Mouse (Mus musculus) frontal cortex, adult 2 months (tissue): ENCODE results near the gene Itgad. TPM values are rescaled to one million over a fixed set of nuclear protein-coding genes. Genes with fewer than 3 reads are reported as not detected.
"Not testable (repeated sequence)": the region's sequence is repeated elsewhere in the genome, so short reads cannot be mapped to it uniquely, and the experiment has no call there.

Experiments
- DNase-seq, 2 experiments: peaks; one replicate each; pipeline ENCODE4 v3.0.0; 2022; ENCODE audit warnings: low spot score in 1 of 2; ENCODE audit errors: extremely low spot score in 1 of 2
- polyA plus RNA-seq: library from polyadenylated mRNA; depleted of rRNA; stranded (reverse); fragments of >200 nt; gene quantifications from 2 replicates; pipeline ENCODE4 v1.2.3, GENCODE M21; 2012; rRNA removed

Itgad gene
- 0.06 and 0.19 TPM in 2 replicates for polyA plus RNA-seq

DNA sequence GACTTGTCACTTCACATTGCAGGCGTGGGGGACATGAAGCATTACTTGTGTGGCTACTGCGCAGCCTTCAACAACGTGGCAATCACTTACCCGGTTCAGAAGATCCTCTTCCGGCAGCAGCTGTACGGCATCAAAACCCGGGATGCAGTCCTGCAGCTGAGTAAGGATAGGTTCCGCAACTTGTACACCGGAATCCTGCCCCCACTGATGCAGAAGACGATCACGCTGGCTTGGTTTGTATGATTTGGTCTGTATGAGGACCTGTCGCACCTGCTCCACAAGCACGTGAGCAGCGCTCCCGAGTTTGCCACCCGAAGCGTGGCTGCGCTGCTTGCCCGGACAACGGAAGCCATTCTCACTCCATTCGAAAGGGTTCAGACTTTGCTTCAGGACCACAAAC lies at the start of gene Itgad:
Gene Itgad (plus strand): TSS at position 301 of the 400 bp plus-strand sequence.
- DNase-seq: no peak

DNA sequence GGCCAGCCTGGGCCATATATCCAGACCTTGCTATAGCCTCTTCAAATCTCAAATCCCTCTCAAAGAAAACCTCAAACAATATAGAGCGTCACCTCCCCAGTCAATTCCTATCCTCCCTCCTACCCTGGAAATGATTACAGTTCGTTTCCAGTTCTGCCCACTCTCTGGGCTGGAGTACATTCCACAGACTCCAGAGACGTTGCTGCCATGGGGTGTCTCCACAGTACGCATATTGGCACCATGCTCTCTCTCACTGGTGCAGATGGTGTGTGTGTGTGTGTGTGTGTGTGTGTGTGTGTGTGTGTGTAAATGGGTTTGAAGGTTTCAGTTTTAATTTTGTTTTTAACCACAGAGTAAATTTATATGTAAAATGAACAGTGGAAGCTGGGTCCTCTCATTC lies 48.9 kb upstream of the Itgad start:
- peak; percentile 3 to 32 for DNase-seq

DNA sequence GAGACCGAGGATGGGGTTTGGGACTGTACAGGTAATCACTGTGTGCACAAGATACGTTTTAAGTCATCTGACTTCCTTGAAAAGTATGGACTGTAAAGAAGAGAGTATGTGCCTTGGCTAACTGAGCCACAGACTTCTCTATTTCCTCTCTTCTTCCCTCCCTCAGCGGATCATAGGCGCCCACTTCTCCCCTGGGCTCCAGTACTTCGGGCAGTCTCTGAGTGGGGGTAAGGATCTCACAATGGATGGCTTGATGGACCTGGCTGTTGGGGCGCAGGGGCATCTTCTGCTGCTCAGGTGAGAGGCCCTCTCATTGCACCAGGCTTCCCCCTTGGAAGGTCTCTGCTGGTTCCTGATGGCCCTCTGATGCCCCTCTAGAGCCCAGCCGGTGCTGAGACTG lies 46.7 kb upstream of the Itgad start:
- DNase-seq: no peak

DNA sequence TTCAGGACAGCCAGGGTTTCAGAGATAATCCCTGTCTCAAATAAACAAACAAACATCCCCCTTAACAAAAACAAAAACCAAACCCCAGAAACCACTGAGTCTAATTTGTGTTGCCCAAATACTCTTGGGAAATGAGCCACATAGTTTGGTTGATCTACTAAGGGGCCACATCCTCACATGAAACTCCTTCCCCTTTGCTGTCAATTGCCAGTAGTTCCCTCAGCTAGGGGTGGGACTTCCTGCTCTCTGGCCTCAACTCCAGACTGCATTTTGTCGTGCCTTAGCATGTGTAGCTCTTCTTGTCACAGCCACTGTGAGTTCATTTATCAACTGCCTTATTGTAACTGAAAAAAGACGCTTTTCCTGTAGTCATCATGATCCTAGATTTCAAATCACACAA lies 43.9 kb upstream of the Itgad start:
- no peak for DNase-seq

DNA sequence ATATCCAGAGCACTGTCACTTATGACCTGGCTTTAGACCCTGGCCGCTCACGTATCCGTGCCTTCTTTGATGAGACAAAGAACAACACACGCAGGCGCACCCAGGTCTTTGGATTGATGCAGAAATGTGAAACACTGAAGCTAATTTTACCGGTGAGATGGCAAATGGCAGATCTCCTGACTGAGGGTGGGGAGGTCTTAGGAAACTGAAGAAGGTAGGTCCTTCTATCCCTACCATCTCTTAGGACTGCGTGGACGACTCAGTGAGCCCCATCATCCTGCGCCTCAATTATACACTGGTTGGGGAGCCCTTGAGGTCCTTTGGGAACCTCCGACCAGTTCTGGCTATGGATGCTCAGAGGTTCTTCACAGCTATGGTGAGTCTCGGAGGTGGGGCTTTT lies 42.0 kb upstream of the Itgad start:
- no peak for DNase-seq

DNA sequence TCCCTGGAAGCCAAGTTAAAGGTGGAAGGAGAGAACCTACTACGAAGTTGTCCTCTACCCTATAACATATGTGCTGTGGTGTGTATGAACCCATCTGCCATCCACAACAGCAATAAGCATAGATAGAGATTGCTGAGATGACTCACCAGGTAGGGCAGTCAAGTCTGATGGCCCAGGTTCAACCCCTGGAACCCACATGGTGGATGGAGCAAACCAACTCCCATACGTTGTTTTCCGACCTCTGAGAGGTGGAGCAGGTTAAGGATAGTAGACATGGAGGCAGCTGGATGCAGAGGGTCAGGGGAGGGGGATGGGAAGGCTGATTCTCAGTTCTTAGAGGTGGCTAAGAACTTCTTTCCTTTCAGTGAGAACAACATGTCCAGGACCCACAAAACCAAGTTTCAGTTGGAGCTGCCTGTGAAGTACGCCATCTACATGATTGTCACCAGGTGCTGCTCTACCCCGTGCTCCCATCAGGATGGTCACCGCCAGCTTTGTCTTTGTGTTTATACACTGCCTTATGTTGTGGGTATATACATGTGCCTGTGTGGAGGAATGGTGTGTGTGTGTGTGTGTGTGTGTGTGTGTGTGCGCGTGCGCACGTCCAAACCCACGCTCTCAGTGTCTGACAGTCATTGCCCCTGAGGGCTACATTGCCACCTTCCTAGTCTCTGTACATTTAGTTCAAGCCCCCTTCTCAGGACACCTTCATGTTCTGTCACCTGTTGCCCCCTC lies 39.6 kb upstream of the Itgad start:
- DNase-seq: no peak

DNA sequence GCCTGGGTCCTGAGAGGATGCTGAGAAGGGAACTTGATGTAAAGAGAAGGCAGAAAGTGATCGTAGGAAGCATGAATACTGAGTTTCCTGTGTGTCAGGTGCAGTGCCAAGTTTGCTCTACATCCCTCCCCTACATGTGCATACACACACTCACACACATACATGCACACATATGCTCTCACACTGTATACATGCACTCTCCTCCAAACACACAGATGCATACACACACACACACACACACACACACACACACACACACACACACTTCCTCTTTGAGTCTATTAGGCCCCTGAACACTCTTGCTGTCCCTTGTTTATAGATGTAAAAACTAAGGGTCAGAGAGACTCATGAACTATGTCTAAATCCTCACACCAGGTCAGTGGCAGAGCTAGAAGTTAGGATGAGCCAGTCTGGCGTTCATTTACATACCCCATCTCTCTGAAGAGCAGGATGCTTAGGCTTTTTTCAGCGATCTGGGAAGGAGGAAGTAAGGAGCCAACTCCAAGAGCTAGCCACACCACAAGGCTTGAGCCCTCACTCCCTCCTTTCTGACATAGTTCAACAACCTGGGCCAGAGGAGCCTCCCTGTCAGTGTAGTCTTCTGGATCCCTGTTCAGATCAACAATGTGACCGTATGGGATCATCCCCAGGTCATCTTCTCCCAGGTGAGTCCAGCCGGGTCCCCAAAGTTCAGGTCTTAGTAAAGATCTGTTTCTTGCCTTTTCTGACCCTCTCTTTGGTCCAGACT lies 38.8 kb upstream of the Itgad start:
- no peak for DNase-seq

DNA sequence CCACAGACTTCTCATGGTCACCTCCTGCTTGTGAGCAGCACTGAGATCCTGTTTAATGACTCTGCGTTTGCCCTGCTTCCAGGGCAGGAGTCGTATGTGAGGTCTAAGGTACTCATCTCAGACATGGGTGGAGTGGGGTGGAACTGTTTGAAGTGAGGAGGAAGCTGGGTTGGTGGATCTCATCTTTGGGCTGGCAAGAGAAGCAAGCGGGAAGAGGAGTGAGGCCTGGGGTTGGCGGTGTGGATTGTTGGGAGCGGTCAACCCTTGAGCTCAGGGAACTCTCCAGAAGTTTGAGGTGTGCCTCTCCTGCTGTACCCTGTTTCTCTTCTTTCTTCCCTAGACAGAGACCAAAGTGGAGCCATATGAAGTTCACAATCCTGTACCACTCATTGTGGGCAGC lies 37.8 kb upstream of the Itgad start:
- no peak for DNase-seq

DNA sequence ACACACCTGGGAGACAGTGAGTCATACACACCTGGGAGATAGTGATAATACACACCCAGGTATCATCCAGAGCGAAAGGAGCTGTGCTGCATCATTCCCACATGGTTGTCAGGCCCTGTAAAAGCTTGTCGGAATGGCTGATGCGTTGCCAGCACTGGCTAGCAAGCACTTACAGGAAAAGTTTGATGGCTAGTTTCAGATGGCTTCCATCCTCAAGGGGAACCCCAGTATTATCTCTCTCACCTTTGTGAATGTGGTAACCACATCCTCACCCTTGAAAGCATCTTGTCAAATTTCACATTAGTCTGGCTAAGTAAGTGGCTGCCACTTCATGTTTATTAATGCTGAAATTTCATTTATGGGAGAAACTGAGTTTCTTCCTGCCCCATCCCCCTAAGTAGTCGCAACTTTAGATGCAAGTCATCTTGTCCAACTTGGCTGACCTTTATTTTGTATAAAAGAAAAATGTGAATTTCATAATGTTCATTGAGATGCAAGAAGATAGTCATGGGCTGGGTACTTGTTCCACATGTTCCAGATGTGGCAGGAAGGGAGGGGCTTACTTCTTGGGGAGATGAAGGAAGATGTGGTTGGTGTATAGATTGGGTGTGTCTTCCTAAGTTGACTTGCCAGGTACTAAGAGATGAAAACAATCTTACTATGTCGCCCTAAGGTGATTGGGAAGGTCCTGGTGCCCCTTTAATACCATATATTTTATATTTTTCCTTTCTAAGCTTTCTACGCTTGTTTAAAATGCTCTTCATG lies 34.3 kb upstream of the Itgad start:
- DNase-seq: no peak

DNA sequence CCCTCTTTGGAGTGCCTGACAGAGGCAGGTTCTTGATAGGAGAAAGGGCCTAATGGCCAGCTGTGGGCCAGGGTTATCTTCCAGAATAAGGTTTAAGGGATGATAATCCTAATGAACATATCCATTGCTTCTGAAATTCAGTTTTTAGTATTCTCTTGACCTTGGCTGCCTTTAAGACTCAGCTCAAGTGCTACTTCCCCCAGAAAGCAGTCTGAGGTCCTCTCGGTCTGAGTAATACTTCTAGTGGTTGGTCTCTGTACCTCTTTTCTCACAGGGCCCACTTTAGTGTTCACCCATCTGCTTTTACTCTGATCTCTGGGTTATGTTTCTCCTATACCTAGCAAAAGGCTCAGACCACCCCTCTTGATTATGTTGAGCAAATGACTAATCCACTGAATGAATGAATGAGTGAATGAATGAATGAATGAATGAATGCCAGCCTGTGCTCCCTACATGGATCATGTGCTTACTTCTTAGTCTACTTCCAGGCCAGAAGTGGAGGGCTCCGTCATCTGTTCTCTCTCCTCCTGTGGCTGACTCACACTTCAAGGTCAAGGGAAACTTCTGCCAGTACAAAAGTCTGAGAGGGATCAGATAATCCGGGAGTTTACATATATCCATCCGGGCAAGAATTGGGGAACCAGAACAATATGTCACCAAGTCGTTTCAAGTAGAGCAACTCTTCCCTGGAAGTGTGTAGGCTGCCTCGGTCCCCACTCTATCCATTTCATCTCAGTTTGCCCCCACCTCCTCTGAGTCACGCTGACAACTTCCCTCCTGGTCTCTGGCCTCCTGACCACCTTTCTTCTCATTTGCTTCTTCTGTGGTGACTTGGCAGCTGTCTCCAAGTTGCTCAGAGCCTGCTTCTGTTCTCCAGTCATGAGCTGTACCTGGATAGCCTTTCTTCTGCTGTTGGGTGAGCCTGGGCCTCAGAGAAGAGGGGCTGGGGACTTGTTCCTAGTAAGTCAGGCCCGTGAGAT lies 25.1 kb upstream of the Itgad start, which contains the start of gene Itgax:
Gene Itgax (plus strand): TSS at position 807 of the 980 bp plus-strand sequence.
- no peak for DNase-seq

DNA sequence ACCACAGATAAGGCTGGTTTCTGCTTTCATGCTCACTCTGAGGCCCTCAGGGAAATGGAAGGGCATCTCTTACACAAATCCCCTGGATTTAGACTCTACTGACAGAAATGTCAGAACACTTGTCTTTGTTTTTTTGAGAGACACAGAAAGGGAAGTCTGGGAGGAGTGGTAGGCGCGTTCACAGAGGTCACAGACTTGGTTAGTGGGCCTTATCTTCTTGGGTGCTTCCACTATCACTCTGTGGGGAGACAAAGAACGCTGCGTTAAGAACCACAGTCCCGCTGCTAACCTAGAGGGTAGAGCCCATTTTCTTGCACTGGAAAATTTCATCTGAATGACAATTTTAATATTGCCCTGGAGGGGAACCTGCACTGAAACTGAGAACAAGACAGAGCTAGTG lies 22.0 kb upstream of the Itgad start:
- DNase-seq: no peak

DNA sequence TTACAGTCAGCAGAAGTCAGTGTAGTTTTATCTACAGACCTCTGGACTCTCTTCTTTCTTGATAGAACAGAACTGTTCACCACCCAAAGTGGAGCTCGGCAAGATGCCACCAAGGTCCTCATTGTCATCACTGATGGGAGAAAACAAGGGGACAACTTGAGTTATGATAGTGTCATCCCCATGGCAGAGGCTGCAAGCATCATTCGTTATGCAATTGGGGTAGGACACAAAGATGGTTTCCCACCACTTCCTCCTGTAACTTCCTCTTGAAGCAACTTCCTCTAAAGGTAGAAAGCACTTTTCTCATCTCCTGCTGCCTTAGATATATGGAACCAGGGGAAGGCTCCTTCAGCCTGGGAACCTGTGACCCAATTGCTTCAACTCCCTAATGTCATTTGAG lies 20.6 kb upstream of the Itgad start:
- no peak for DNase-seq

DNA sequence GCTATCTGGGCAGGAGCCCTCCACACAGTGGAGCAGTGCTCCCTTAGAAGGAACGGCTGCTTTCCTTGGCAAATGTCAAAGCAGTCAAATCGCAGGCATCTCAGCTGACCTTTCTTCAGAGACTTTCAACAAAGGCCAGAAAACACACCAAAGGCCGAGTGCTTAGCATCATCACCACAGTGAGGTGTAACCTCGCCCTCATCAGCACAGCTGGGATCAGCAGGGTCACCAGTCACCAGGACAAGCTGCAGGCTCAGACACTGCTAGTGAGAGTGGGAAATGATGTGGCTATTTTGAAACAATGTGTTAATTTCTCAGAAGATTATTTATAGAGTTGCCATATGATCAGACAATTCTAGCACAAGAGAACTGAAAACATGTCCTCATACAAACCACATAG lies 17.2 kb upstream of the Itgad start:
- DNase-seq: no peak

DNA sequence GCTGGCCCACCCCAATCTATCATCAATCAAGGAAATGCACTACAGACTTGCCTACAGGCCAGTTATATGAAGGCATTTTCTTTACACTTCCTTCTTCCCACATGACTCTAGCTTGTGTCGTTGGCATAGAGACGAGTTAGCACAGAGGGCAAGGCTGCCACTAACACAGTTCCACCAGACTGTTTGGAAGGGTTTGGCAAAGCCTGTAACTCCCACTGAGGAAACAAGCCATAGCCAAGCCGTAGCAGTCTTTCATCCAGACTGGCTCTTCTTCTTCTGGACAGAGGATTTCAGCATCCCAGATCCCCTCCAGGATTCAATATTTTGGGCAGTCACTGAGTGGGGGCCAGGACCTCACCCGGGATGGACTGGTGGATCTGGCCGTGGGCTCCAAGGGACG lies 14.6 kb upstream of the Itgad start:
- DNase-seq: no peak

DNA sequence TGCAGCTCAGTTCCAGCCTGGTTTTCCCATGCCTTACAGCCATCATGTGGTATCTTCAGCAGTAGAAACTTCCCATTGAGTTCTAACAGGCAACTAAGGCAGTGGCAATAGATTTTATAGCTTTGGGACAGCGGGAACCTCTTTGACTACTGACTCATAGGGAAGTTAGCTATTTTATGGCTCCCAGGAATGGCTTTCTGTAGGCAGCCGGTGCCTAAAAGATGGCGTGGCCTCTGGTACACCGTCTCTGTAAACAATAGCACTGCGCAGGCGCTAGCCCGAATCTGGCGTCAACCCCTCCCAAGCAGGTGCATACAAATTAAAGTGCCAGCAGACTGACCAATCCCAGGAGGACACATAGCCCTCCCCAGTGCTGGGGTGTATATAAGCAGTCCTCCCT lies 3.2 kb upstream of the Itgad start:
- DNase-seq: no peak

DNA sequence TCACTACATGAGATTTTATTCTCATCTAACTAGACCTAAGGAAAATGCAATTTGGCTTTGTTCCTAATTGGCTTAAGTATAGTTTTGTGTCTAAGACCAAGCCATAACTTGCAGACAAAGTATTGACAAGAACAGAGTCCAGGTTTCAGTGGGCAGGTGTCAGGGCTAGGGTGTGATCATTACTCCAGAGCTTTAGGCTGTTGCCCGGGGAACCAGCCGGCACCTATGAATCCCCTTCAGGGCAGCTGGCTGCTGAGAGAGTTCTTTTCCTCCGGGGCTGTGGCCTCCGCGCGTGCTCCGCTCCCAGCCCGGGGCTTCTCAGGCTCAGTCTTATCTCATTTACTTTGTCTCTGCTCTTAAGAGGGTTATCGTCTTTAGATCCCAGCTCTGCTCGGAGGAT lies 748 bp downstream of the Itgad start:
- DNase-seq: no peak

DNA sequence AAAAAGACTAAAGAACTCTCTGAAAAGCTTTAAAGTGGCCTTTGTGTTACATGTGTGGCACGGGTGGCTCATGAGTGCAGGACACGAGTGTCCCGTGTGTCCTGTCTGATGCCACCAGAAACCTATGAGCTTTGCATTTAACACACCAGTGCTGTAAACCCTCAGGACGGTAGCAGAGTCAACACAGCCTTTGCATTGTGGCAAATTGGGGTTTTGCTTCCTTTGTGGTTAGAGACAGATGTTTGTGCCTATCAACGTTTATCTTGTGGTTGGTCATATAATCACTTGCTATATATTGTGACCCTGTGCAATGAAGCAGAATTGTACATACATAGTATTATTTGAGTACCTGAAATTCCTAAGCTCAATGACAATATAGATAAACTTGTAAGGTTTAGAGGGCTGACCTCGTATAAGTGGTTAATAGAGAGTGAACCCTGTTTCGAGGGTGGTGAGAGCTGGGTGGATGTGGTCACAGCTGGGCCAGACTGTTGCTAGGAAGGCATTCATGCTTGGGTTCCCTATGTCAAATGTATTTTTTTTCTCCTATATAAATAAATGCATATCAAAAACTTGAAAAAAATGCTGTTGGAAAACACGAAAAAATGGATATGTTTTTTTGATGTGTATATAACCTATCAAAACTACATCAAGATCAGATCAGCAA lies 4.6 kb downstream of the Itgad start:
- DNase-seq: not testable (repeated sequence)

DNA sequence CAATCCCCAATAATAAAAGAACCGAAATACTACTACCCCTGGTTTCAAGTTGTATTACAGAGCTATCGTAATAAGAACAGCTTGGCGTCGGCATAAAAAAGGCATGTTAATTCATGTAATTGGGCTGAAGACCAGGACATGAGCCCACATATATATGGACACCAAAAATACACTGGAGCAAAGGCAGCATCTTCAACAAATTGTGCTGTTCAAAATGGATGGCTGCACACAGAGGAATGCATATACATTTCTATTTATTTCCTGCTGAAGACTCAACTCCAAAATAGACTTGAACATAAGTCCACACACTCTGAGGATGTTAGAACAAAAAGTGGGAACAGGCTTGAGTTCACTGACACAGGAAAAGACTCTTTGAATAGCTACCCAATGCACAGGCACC lies 9.8 kb downstream of the Itgad start:
- DNase-seq: no peak

DNA sequence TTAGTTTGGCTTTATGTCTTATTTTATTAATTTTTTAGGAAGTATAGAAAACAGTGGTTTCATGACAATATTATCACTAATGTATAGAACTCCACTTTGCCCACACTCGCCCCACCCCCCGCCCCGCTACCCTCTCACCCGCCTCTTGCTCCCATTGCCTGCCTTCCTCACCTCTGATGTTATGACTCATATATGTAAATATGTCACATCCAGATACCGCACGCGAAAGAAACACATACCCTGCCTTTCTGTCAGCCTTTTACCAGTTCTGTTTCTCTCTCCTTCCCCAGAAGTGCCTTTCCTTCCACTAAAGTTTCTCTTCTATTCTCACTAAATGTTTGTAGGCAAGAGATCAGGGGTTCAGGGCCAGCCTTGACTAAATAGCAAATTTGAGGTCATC lies 12.2 kb downstream of the Itgad start:
- no peak for DNase-seq

DNA sequence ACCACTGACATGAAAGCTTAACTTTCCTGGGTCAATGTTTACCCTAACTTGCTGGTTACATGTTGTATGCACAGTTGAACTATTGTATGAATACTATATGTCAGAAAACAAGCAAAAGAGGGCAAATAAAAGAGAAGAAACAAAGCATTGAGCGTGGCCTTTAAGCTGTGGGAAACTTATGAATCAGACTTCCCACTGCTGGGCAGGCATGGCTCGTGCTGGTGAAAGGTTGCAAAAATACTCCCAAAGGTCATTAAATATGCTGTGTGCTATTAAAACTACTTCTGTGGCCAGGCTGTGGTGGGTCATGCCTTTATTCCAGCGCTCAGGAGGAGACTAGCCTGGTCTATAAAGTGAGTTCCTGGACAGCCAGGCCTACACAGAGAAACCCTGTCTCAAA lies 15.8 kb downstream of the Itgad start:
- no peak for DNase-seq
